Mouse (Mus musculus) kidney, adult 2 months (tissue): Measurements from ENCODE around the gene Zfp78.

ENCODE experiments used
- CTCF ChIP-seq: fragments of 200-500 bp; conservative IDR thresholded peaks from 2 replicates; pipeline ENCODE4 v1.5.1; 2011; ENCODE audit warnings: low read depth, mild to moderate bottlenecking, control low read depth, low read length, moderate library complexity, mixed read lengths; ENCODE audit not compliant: insufficient read depth, insufficient read length
- POLR2A ChIP-seq: fragments of 200-500 bp; IDR thresholded peaks from one replicate; pipeline ENCODE4 v1.6.1; 2011; ENCODE audit warnings: low read depth, low read length, control low read depth

DNA sequence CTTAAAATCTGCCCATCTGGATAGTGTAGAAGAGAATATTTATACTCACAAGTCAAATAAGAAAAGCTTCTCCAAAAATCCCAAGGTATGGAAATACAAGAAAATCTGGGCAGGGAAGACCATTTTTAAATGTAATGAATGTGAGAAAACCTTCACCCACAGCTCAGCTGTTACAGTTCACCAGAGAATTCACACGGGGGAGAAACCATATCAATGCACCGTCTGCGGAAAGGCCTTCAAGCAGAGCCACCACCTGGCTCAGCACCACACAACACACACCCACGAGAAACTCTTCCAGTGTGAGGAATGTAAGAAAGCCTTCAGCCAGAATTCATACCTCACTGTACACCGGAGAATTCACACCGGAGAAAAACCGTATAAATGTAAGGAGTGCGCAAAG is 15.4 kb downstream of the Zfp78 start:
- TF ChIP-seq CTCF (no peak), POLR2A (no peak)
